Mouse (Mus musculus) left cerebral cortex, adult 18-20 months (tissue): ENCODE results near the gene Rcbtb2. TPM values are rescaled to one million over a fixed set of nuclear protein-coding genes. Genes with fewer than 3 reads are reported as not detected.
A peak's percentile ranks its signal among the peaks of the same experiment; 100 is the strongest.

Experiments
- DNase-seq, 2 experiments: peaks; one replicate each; pipeline ENCODE4 v3.0.0; 2021 to 2022; ENCODE audit warnings: low spot score in 2 of 2, mixed read lengths in 1 of 2
- total RNA-seq, 2 experiments: library from RNA; stranded (reverse); gene quantifications; 2 replicates each; pipeline ENCODE4 v1.2.3; 2021

The Rcbtb2 gene
- total RNA-seq, 2 experiments from 2014 or later = 20.8 to 22.4 TPM

DNA sequence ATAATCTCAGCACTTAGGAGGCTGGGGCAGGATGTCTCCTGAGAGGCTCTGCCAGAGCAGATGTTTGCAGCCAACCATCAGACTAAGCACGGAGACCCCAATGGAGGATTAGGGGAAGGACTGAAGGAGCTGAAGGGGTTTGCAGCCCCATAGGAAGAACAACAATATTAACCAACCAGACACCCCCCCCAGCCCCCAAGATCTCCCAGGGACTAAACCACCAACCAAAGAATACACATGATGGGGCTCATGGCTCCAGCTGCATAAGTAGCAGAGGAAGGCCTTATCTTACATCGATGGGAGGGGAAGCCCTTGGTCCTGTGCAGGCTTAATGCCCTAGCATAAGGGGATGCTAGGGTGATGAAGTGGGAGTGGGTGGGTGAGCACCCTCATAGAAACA lies 6.5 kb upstream of the Rcbtb2 start:
- no peak for DNase-seq

- DNase-seq = peak; percentile 27 to 52
Measured at GRCm38 (mm10) chr14:73116938-73117337, 5.9 kb upstream of the Rcbtb2 start.

- DNase-seq = no peak
Measured at GRCm38 (mm10) chr14:73117411-73118392, 5.1 kb upstream of the Rcbtb2 start.

DNA sequence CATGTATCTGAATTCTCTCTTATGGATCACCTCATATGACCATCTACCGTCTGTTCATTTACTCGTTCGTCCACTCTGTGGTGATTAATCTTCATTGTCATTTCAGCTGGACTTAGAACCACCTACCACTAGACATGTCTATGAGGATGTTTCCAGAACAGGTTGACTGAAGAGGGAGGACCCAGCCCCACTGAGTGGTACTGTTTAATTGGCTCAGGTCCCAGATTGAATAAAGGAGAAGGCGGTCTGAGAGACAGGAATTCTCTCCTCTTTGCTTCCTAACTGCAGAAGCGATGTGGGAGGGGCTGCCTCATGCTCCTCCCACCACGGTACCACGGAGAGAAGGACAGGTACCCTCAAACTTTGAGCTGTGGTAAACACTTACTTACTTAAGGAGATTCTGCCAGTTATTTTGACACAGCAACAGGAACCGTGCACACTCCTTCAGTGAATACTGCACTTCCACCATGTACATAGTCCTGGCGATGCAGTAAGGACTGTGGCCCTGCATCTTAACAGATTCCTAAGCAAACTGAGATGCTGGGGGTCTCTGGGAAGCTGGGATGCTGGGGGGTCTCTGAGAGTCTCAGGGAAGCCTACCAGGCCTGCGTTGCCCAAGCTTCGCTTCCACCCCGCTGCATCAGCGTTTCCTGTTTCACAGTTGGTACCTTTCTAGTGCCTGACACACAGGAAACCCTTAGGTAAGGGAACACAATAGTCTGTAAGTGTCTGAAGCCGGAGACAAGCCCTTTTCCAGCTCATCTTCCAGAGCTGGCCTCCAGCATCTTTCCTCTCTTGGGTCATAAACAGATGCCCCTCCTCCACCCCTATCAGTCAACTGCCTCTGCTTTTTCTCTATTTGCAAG lies 4.1 kb upstream of the Rcbtb2 start:
- DNase-seq = no peak

DNA sequence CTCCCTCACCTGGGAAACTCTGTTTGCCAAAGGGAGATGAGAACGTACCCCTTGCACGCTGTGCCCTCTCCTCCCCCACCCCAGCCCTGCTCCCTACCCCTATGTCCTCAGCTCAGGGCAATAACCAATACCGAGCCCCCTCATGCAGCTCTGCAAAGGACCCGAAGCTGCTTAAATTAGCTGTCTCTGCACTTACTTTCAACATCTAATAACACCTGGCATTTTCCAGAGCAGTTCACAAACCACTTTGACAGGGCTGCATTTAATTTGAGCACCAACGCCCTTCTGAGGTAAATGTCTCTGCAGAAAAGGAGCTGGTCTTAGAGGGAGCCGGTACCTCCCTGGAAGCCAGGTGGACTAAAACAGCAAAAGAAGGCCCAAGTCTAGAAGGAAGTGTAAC lies 3.4 kb upstream of the Rcbtb2 start:
- DNase-seq = no peak

DNA sequence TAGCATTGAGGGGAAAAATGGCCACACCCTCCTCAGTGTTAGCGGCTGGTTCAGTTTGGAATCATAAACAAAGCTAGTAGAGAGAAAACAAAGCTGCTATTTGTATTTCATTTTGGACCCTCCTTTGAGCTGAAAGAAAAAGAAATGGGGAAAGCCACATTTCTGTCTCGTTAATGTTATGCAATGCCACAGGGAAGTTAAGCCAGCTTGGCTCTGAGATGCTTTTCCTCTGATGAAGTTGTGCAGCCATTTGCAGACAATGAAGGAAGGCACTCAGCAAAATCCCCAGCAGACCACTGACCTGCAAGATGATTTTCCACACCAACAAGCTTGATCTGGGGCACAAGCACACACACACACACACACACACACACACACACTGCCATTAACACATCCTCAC lies 2.9 kb upstream of the Rcbtb2 start:
- no peak for DNase-seq

DNA sequence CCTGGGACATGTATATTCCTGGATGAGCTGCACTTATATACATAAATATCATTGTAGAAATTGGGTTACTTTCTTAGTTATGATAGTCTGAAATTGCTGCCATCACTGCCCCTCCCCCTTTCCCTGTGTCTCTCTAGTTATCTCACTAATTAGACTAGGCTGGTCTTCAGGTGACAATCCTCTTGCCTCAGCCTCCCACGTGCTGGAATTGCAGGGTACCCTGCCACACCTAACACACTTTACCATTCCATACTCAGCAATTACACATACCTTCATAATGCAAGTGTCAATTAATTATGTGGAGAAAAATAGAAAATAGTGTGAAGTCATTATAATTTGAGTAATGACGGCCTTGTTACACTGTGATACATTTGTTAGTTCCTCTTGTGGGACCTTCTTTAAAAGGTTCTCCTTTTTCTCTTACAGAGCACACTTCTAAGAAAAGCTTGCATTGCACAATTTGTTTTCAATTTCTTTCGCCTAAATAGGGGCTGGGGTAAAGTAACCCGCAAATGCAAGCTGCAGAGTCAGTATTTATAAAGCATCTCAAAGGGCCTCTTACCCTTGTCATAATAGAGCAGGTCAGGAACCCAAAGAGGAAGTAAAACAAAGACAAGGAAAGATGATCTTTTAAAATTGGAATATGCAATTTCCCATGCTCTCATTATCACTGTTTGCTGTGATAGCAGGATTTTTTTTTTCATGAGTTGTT lies 470 bp upstream of the Rcbtb2 start:
- no peak for DNase-seq

DNA sequence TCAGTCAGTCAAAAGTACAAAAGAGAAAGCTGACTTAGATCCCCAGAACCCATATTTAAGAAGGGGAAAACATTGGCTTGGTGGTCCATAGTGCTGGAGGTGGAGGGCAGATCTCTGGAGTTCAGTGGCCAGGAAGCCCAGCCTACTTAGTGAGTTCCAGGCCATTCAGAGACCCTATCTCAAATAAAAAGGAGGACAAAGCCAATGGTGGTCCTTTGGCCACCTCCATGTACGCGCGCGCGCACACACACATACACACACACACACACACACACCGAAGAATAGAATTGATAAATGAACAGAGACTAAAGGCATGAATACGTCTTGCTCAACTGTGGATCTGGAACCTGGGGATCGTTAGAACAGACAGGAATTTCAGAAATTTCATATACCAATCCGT lies 544 bp downstream of the Rcbtb2 start:
- DNase-seq = no peak

- no peak for DNase-seq
Measured at GRCm38 (mm10) chr14:73123786-73124185, 949 bp downstream of the Rcbtb2 start.

DNA sequence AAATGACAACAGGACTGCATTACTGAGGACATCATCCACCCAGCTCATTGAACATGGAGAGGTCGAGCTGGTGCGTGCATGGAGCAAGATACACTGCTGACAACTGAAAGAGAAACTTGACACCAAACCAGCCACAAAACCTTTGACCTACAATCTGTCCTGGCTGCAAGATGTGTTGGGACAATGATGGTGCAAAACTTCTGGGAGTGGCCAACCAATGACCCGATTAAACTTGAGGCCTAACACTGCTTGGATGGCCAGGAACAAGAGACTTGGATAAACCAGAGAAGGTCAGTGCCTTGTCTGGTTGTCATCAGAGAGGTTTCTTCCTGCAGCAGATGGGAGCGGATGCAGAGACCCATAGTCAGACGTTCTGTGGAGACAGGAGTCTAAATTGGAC lies 7.7 kb downstream of the Rcbtb2 start:
- DNase-seq = no peak

- no peak for DNase-seq
Measured at GRCm38 (mm10) chr14:73131856-73132410, 9.1 kb downstream of the Rcbtb2 start.

GRCm38 (mm10) chr14:73132731-73133130 lies 9.9 kb downstream of the Rcbtb2 start:
- DNase-seq = no peak

DNA sequence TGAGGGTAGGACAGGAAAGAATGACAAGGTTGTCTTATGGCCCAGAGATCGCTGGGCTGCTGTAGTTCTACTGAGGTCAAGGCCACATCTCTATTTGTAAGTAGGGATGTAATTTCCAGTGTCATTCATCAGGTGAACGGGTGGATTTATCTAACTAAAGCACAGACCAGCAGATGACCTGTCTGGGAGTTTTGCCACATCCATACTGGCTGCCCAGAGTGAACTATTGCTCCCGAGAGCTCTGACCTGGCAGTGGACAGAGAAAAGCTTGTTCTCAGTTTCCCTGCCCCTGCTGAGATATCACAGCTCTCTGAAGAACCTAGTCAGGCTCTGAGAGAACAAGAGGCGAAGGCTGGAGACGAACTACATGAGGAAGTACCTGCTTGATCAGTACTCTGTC lies 14.4 kb downstream of the Rcbtb2 start:
- DNase-seq = no peak

GRCm38 (mm10) chr14:73138483-73138882 lies 15.6 kb downstream of the Rcbtb2 start:
- no peak for DNase-seq

DNA sequence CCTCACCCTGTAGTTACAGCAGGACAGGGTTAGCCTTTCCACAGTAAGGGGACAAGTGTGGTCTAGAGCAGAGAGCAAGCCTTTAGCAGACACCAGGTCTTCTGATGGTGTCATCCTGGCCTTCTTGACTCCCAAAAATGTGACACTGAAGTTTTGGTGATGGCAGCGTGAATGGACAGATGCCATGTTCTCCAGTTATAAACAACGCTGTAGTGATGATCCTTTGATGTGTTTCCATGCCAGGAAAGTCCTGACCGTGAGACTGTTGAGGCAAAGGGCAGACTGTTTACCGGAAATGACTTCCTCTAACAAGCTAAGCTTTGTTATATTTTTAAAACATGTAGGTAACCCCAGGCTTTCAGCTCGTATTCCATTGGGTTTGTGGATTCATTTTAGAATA lies 17.0 kb downstream of the Rcbtb2 start:
- no peak for DNase-seq

DNA sequence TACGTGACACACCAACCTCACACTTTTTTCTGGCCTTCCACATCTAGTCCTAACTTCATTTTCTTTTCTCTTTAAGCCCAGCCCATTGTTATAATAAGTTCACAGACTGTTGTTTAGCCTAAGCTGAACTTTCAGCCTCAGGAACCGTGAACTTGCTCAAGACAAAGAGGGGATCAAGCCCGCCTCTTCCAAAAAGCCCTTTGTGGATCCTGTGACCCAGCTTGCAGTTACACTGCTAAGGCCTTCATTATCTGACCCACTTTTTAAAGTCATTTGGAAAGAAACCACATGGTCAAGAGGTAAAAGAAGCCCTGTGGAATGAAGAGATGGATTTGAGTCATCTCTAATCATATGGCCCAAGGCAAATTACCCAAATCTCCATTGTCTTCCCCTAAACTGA lies 19.0 kb downstream of the Rcbtb2 start:
- DNase-seq = no peak

- peak in 1 of 2 experiments; percentile 20 for DNase-seq
Measured at GRCm38 (mm10) chr14:73142421-73142895, 19.6 kb downstream of the Rcbtb2 start.

- peak; percentile 62 to 81 for DNase-seq
Measured at GRCm38 (mm10) chr14:73142896-73143709, 20.3 kb downstream of the Rcbtb2 start.

GRCm38 (mm10) chr14:73143710-73144420 lies 21.0 kb downstream of the Rcbtb2 start:
- DNase-seq = no peak
